Mouse (Mus musculus): ENCODE measurements at regions not wholly inside any gene's neighbourhood (a gene's known extent, or its start where the extent isn't known, plus 50 kb on each side); places are given as distances from the start of the nearest gene placed in this dataset.

GRCm38 (mm10) chr13:59943602-59944140, 120.7 kb upstream of the Tut7 start:
- no peak for TF ChIP-seq POLR2A (IDR thresholded peaks at IDR 0.05; ENCODE audit: extremely low read depth, insufficient read depth, low read length)
- no peak for TF ChIP-seq CTCF (IDR thresholded peaks at IDR 0.05; ENCODE audit: extremely low read depth, insufficient read depth, low read length)

Measured in cortical plate, adult 2 months (tissue).